Comparison of ENCODE assay signal across 8 mouse cellular contexts in genomic region chr5:90364526-90364925, GRCm38 (mm10). TPM values are rescaled to one million over a fixed set of nuclear protein-coding genes. Genes with fewer than 3 reads are reported as not detected.
DNase-seq lines count a peak whose midpoint lies in the region; ATAC-seq and TF ChIP-seq lines count a peak whose summit lies in the region.

No protein-coding gene starts in this region.

- peaks cover 16% of the 10 kb centered on the region for H3K36me3 ChIP-seq in ES-Bruce4 (ENCODE audit: control insufficient read depth, insufficient read depth, low read length, poor library complexity, severe bottlenecking)
- peaks cover 4% of the 10 kb centered on the region; the same call in 1 of the 2 replicates for H3K36me3 ChIP-seq in forebrain, embryonic 12.5 days (replicated peaks)
- H3K36me3 ChIP-seq in liver, embryonic 14.5 days (replicated peaks; ENCODE audit: control insufficient read depth, insufficient read depth, low read depth), result peaks cover 7% of the 10 kb centered on the region
- peaks cover 4% of the 10 kb centered on the region; the same call in 1 of the 2 replicates for H3K36me3 ChIP-seq in neural tube, embryonic 12.5 days

- no peaks in the 10 kb centered on the region for H3K9me3 ChIP-seq in ES-Bruce4 (replicated peaks; ENCODE audit: control insufficient read depth, insufficient read depth, low read length, poor library complexity, severe bottlenecking)
- H3K9me3 ChIP-seq in forebrain, embryonic 12.5 days, result no peaks in the 10 kb centered on the region
- no peaks in the 10 kb centered on the region for H3K9me3 ChIP-seq in liver, embryonic 14.5 days (ENCODE audit: control insufficient read depth, low read length)
- H3K9me3 ChIP-seq in neural tube, embryonic 12.5 days, result no peaks in the 10 kb centered on the region

- no peak overlapping the region; the same call in 1 of the 2 replicates for H3K4me3 ChIP-seq in ES-Bruce4 (ENCODE audit: low read depth, low read length)
- peak overlapping the region; percentile 94 for H3K4me3 ChIP-seq in forebrain, embryonic 12.5 days (replicated peaks)
- H3K4me3 ChIP-seq in liver, embryonic 14.5 days (ENCODE audit: insufficient read depth in 1 of 2, low read depth in 2 of 2, low read length in 2 of 2), result peak overlapping the region; percentile 99
- peak overlapping the region; percentile 95 for H3K4me3 ChIP-seq in neural tube, embryonic 12.5 days

- WGBS in forebrain, embryonic 12.5 days, result 5% methylated on average over 6 of the region's 6 CpGs
- WGBS in liver, embryonic 14.5 days (ENCODE audit: insufficient replicate concordance), result 0% methylated on average over 6 of the region's 6 CpGs
- WGBS in neural tube, embryonic 12.5 days, result 4% methylated on average over 6 of the region's 6 CpGs

- TF ChIP-seq EP300 in ES-Bruce4 (IDR thresholded peaks at IDR 0.05; ENCODE audit: insufficient read depth, low read depth, low read length), result no peak
- 0 out of 2 replicates have a peak, but pooled peaks have one; percentile 12 for TF ChIP-seq EP300 in liver, embryonic 14.5 days (IDR thresholded peaks at IDR 0.05; ENCODE audit: low read depth)

- no peak for TF ChIP-seq POLR2A in ES-Bruce4 (IDR thresholded peaks at IDR 0.05; ENCODE audit: insufficient read depth, low read length)

- no peak for ATAC-seq in forebrain, embryonic 12.5 days (ENCODE audit: low FRiP score)
- peak; percentile 9; the same call in 1 of the 2 replicates for ATAC-seq in liver, embryonic 14.5 days (ENCODE audit: insufficient read depth)
- no peak for ATAC-seq in neural tube, embryonic 12.5 days (ENCODE audit: low FRiP score, low read depth)

- DNase-seq in c-Kit-negative CD71-positive TER-119-positive erythroid progenitor cells, embryonic 14.5 days (ENCODE audit: low read depth, low spot score), result peak; percentile 73
- peak; percentile 84 to 85 for DNase-seq in heart, postnatal 10 days
- peak; percentile 76 to 81 for DNase-seq in kidney, postnatal 4 days
- peak; percentile 69 to 83 (median 75) for DNase-seq in liver, embryonic 14.5 days (ENCODE audit: low read depth in 3 of 3, low spot score in 3 of 3)
- peak; percentile 27 for DNase-seq in testis, postnatal 14 days (ENCODE audit: low spot score)

- H3K27me3 ChIP-seq in ES-Bruce4 (ENCODE audit: control insufficient read depth, insufficient read depth, low read length, poor library complexity, severe bottlenecking), result no peaks in the 10 kb centered on the region
- H3K27me3 ChIP-seq in forebrain, embryonic 12.5 days, result no peaks in the 10 kb centered on the region
- no peaks in the 10 kb centered on the region for H3K27me3 ChIP-seq in liver, embryonic 14.5 days (ENCODE audit: control insufficient read depth, insufficient read depth, low read length)
- no peaks in the 10 kb centered on the region for H3K27me3 ChIP-seq in neural tube, embryonic 12.5 days (replicated peaks)

- H3K4me1 ChIP-seq in ES-Bruce4 (ENCODE audit: control insufficient read depth, insufficient read depth, low read length), result peaks cover 2% of the 10 kb centered on the region
- H3K4me1 ChIP-seq in forebrain, embryonic 12.5 days, result peaks cover 20% of the 10 kb centered on the region
- H3K4me1 ChIP-seq in liver, embryonic 14.5 days (replicated peaks; ENCODE audit: control insufficient read depth in 2 of 2, insufficient read depth in 2 of 2, low read length in 1 of 2), result peaks cover 4 to 12% of the 10 kb centered on the region in 2 experiments
- H3K4me1 ChIP-seq in neural tube, embryonic 12.5 days, result peaks cover 10% of the 10 kb centered on the region

- no peak for TF ChIP-seq CTCF in ES-Bruce4 (IDR thresholded peaks at IDR 0.05; ENCODE audit: low read depth, low read length)
- TF ChIP-seq CTCF in liver, embryonic 14.5 days (IDR thresholded peaks at IDR 0.05; ENCODE audit: low read depth), result peak; percentile 67

- intact Hi-C loops in heart, postnatal 10 days (cut with DNase I), result loop anchor here (5.0 kb wide), 1 partner anchor 77 kb away; no protein-coding TSS in a partner anchor

- peak overlapping the region; percentile 47; the same call in 1 of the 2 replicates for H3K27ac ChIP-seq in ES-Bruce4 (ENCODE audit: insufficient read depth, low read length)
- no peak overlapping the region for H3K27ac ChIP-seq in forebrain, embryonic 12.5 days
- H3K27ac ChIP-seq in liver, embryonic 14.5 days, result peak overlapping the region; percentile 91
- no peak overlapping the region for H3K27ac ChIP-seq in neural tube, embryonic 12.5 days

- peak overlapping the region; percentile 68 for H3K4me2 ChIP-seq in forebrain, embryonic 12.5 days
- H3K4me2 ChIP-seq in liver, embryonic 14.5 days (ENCODE audit: low read depth), result peak overlapping the region; percentile 93
- peak overlapping the region; percentile 76 for H3K4me2 ChIP-seq in neural tube, embryonic 12.5 days (replicated peaks)

- H3K9ac ChIP-seq in ES-Bruce4 (ENCODE audit: low read depth, poor library complexity, severe bottlenecking), result peak overlapping the region; percentile 98
- H3K9ac ChIP-seq in forebrain, embryonic 12.5 days, result peak overlapping the region; percentile 92
- H3K9ac ChIP-seq in liver, embryonic 14.5 days (replicated peaks), result peak overlapping the region; percentile 97
- peak overlapping the region; percentile 96 for H3K9ac ChIP-seq in neural tube, embryonic 12.5 days

RNA-seq across cellular contexts. Expression of gene Ankrd17, which starts 1.9 kb away (rescaled TPM):
- polyA plus RNA-seq in ES-Bruce4 (2011; ENCODE audit: insufficient read depth, insufficient read length, low read depth, missing spikeins), result 141 and 144 TPM in 2 replicates
- polyA plus RNA-seq in forebrain, embryonic 12.5 days (2016; fragmentation: Nextera tagmentation; extraction: Ambion mirVana), result 31.9 and 32.8 TPM in 2 replicates
- 10 to 100 TPM; 82.1 to 82.4 TPM for total RNA-seq in heart, postnatal 10 days (2021)
- 12.5 and 14.4 TPM in 2 replicates for polyA plus RNA-seq in liver, embryonic 14.5 days (2012; rRNA removed)
- polyA plus RNA-seq in liver, embryonic 14.5 days (2014; fragmentation: Nextera tagmentation; extraction: Ambion mirVana), result 10.8 and 11.3 TPM in 2 replicates
- 29.7 and 30.5 TPM in 2 replicates for polyA plus RNA-seq in neural tube, embryonic 12.5 days (2016; fragmentation: Nextera tagmentation; extraction: Ambion mirVana)

RNA-seq across cellular contexts. Expression of gene Gm9958, which starts 2.5 kb away (rescaled TPM):
- 3.0 and 3.8 TPM in 2 replicates for polyA plus RNA-seq in ES-Bruce4 (2011; ENCODE audit: insufficient read depth, insufficient read length, low read depth, missing spikeins)
- polyA plus RNA-seq in forebrain, embryonic 12.5 days (2016; fragmentation: Nextera tagmentation; extraction: Ambion mirVana), result 7.9 and 10.7 TPM in 2 replicates
- total RNA-seq in heart, postnatal 10 days (2021), result 1 to 10 TPM in 1 of 2 experiments, under 1 TPM in 1; 0.86 to 1.5 TPM
- 1.2 and 1.6 TPM in 2 replicates for polyA plus RNA-seq in liver, embryonic 14.5 days (2012; rRNA removed)
- polyA plus RNA-seq in liver, embryonic 14.5 days (2014; fragmentation: Nextera tagmentation; extraction: Ambion mirVana), result 1.7 and 2.0 TPM in 2 replicates
- polyA plus RNA-seq in neural tube, embryonic 12.5 days (2016; fragmentation: Nextera tagmentation; extraction: Ambion mirVana), result 6.4 and 6.5 TPM in 2 replicates

Comparison
In these comparisons a context has a peak if more than half of its experiments do, and no peak if none do; other contexts are left out.
1. H3K27ac ChIP-seq: peak in ES-Bruce4 (single experiment) and liver, embryonic 14.5 days (single experiment); none in forebrain, embryonic 12.5 days (single experiment) and neural tube, embryonic 12.5 days (single experiment).
2. DNase-seq: peak in every context shown above with its lines; median percentile 84 in heart, postnatal 10 days; 78 in kidney, postnatal 4 days; 75 in liver, embryonic 14.5 days; 73 in c-Kit-negative CD71-positive TER-119-positive erythroid progenitor cells, embryonic 14.5 days; 27 in testis, postnatal 14 days.
3. Peak in every context shown above with its lines, with median percentiles within 50 percentile points of each other: H3K9ac ChIP-seq and H3K4me2 ChIP-seq.